13 mouse cellular contexts compared by ENCODE assay signal in genomic region chr3:39053072-39053471, GRCm38 (mm10).
A peak's percentile ranks its signal among the peaks of the same experiment; 100 is the strongest.
DNase-seq lines count a peak whose midpoint lies in the region; ATAC-seq and TF ChIP-seq lines count a peak whose summit lies in the region.
"Had no signal": no experiment of that assay in that cellular context is flagged by ENCODE, and none has a peak within 500 bp of the region (broad histone marks: within the 10 kb centered on the region; RNA-seq: fewer than 3 reads in every experiment).

No protein-coding gene starts in this region.

- H3K9ac ChIP-seq in forebrain, embryonic 14.5 days (ENCODE audit: low read length) = no peak overlapping the region
- H3K9ac ChIP-seq in midbrain, embryonic 16.5 days (ENCODE audit: low read depth, low read length) = no peak overlapping the region
- H3K9ac ChIP-seq: liver, embryonic 13.5 days had no signal

- no peak for TF ChIP-seq POLR2A in brain, embryonic 14.5 days (IDR thresholded peaks at IDR 0.05; ENCODE audit: borderline replicate concordance, extremely low read depth, insufficient read depth, insufficient read length, poor library complexity, severe bottlenecking)

- H3K4me1 ChIP-seq in forebrain, embryonic 14.5 days (ENCODE audit: control insufficient read depth, insufficient read depth, low read length) = peaks cover 12% of the 10 kb centered on the region
- peaks cover 4% of the 10 kb centered on the region; the same call in 1 of the 2 replicates for H3K4me1 ChIP-seq in midbrain, embryonic 16.5 days (ENCODE audit: control insufficient read depth, insufficient read depth, low read length)
- H3K4me1 ChIP-seq in heart, embryonic 10.5 days = peaks cover 8% of the 10 kb centered on the region
- H3K4me1 ChIP-seq: liver, embryonic 13.5 days had no signal

- WGBS in forebrain, embryonic 14.5 days = 18% methylated on average over 6 of the region's 6 CpGs
- 37% methylated on average over 6 of the region's 6 CpGs for WGBS in midbrain, embryonic 16.5 days
- 75% methylated on average over 6 of the region's 6 CpGs for WGBS in heart, embryonic 10.5 days

- no peak overlapping the region for H3K4me3 ChIP-seq in forebrain, embryonic 14.5 days (ENCODE audit: low read depth, low read length)
- no peak overlapping the region for H3K4me3 ChIP-seq in midbrain, embryonic 16.5 days (ENCODE audit: low read depth, low read length)
- H3K4me3 ChIP-seq in heart, embryonic 10.5 days = no peak overlapping the region
- H3K4me3 ChIP-seq: liver, embryonic 13.5 days had no signal

- H3K36me3 ChIP-seq in forebrain, embryonic 14.5 days (ENCODE audit: control insufficient read depth, insufficient read depth, low read length) = no peaks in the 10 kb centered on the region
- H3K36me3 ChIP-seq in midbrain, embryonic 16.5 days (ENCODE audit: control insufficient read depth, insufficient read depth, low read length) = no peaks in the 10 kb centered on the region
- no peaks in the 10 kb centered on the region for H3K36me3 ChIP-seq in heart, embryonic 10.5 days
- H3K36me3 ChIP-seq: liver, embryonic 13.5 days had no signal

- DNase-seq in kidney, postnatal 10 days = peak; percentile 24
- DNase-seq in kidney, postnatal 14 days = no peak
- DNase-seq in brain, embryonic 14.5 days (ENCODE audit: low read depth) = peak; percentile 91
- peak; percentile 86 for DNase-seq in forebrain, embryonic 14.5 days (ENCODE audit: low spot score)
- no peak for DNase-seq in heart, embryonic 10.5 days (ENCODE audit: low spot score)
- no peak for DNase-seq in thymus, postnatal 0 days (ENCODE audit: low spot score)
- DNase-seq in yolk sac, embryonic 10.5 days (ENCODE audit: low spot score) = no peak
- DNase-seq: cerebellum, postnatal 36 days; heart, adult 18-20 months; heart, postnatal 4 days; liver, embryonic 13.5 days had no signal

- H3K9me3 ChIP-seq in forebrain, embryonic 14.5 days (replicated peaks; ENCODE audit: control insufficient read depth, low read length) = no peaks in the 10 kb centered on the region
- H3K9me3 ChIP-seq in midbrain, embryonic 16.5 days (replicated peaks; ENCODE audit: control insufficient read depth, low read length, poor library complexity, severe bottlenecking) = no peaks in the 10 kb centered on the region
- H3K9me3 ChIP-seq in heart, embryonic 10.5 days = no peaks in the 10 kb centered on the region
- H3K9me3 ChIP-seq: liver, embryonic 13.5 days had no signal

- no peaks in the 10 kb centered on the region for H3K27me3 ChIP-seq in forebrain, embryonic 14.5 days (replicated peaks; ENCODE audit: control insufficient read depth, insufficient read depth, low read length)
- H3K27me3 ChIP-seq in midbrain, embryonic 16.5 days (ENCODE audit: control insufficient read depth, insufficient read depth, low read depth, low read length) = no peaks in the 10 kb centered on the region; the same call in 1 of the 2 replicates
- H3K27me3 ChIP-seq in heart, embryonic 10.5 days (ENCODE audit: insufficient read depth, poor library complexity, severe bottlenecking) = no peaks in the 10 kb centered on the region
- H3K27me3 ChIP-seq: CH12.LX; liver, embryonic 13.5 days had no signal

- peak; percentile 61; the same call in 1 of the 2 replicates for ATAC-seq in forebrain, embryonic 14.5 days
- peak; percentile 62; the same call in 1 of the 2 replicates for ATAC-seq in midbrain, embryonic 16.5 days

- no peak overlapping the region for H3K4me2 ChIP-seq in forebrain, embryonic 14.5 days (ENCODE audit: low read length)
- H3K4me2 ChIP-seq in midbrain, embryonic 16.5 days (ENCODE audit: low read length) = no peak overlapping the region
- H3K4me2 ChIP-seq: liver, embryonic 13.5 days had no signal

- TF ChIP-seq CTCF in brain, embryonic 14.5 days (IDR thresholded peaks at IDR 0.05; ENCODE audit: borderline replicate concordance, extremely low read depth, insufficient read depth, insufficient read length) = no peak

- H3K27ac ChIP-seq in forebrain, embryonic 14.5 days (ENCODE audit: low read depth, low read length) = no peak overlapping the region
- no peak overlapping the region for H3K27ac ChIP-seq in midbrain, embryonic 16.5 days (ENCODE audit: low read length)
- H3K27ac ChIP-seq in heart, embryonic 10.5 days = no peak overlapping the region
- H3K27ac ChIP-seq: liver, embryonic 13.5 days had no signal

Comparison
In these comparisons a context has a peak if more than half of its experiments do, and no peak if none do; other contexts are left out.
1. DNase-seq: peak in kidney, postnatal 10 days (single experiment), brain, embryonic 14.5 days (single experiment) and forebrain, embryonic 14.5 days (single experiment); none in kidney, postnatal 14 days (single experiment), heart, embryonic 10.5 days (single experiment), thymus, postnatal 0 days (single experiment) and yolk sac, embryonic 10.5 days (single experiment).